Mouse (Mus musculus) bone marrow, adult 2 months (tissue): ENCODE data around the gene Dmtf1. TPM values are rescaled to one million over a fixed set of nuclear protein-coding genes. Genes with fewer than 3 reads are reported as not detected.

Source experiments
- H3K27ac ChIP-seq: fragments of 200-500 bp; 2 replicates; pipeline ENCODE4 v1.5.1; 2012; ENCODE audit warnings: low read depth, mild to moderate bottlenecking, control low read depth, inconsistent platforms, low read length; ENCODE audit not compliant: control insufficient read depth, poor library complexity, insufficient read depth
- H3K4me1 ChIP-seq: fragments of 200-500 bp; 2 replicates; pipeline ENCODE4 v1.6.1; 2011; ENCODE audit warnings: low read length; ENCODE audit not compliant: control insufficient read depth, insufficient read depth
- H3K4me3 ChIP-seq: fragments of 200-500 bp; replicated peaks from 2 replicates; pipeline ENCODE3; 2011; ENCODE audit warnings: mild to moderate bottlenecking, low read depth, low read length, control low read depth; ENCODE audit not compliant: control insufficient read depth
- CTCF ChIP-seq: fragments of 200-500 bp; IDR thresholded peaks from 2 replicates; pipeline ENCODE4 v1.5.1; 2011; ENCODE audit warnings: low read length, control low read depth; ENCODE audit not compliant: control insufficient read depth, insufficient read depth
- POLR2A ChIP-seq: fragments of 200-500 bp; IDR thresholded peaks from 2 replicates; pipeline ENCODE4 v1.6.1; 2011; ENCODE audit warnings: low read depth, mild to moderate bottlenecking, control low read depth, low read length, borderline replicate concordance; ENCODE audit not compliant: control insufficient read depth
- WGBS: fragments of 180-500 bp; shearing (Covaris S2); methylation state at CpG from one replicate; pipeline ENCODE4 v1.1.7; 2018; 5-methylcytosine and 5-hydroxymethylcytosine counted together
- polyA plus RNA-seq: library from polyadenylated mRNA; stranded (reverse); fragments of >200 nt; gene quantifications from 2 replicates; pipeline ENCODE4 v1.2.4, GENCODE M21; 2011; ENCODE audit warnings: low replicate concordance; ENCODE audit not compliant: missing spikeins, insufficient read depth, insufficient read length

Gene Dmtf1
- polyA plus RNA-seq, 1 experiment, result 11.9 TPM

DNA sequence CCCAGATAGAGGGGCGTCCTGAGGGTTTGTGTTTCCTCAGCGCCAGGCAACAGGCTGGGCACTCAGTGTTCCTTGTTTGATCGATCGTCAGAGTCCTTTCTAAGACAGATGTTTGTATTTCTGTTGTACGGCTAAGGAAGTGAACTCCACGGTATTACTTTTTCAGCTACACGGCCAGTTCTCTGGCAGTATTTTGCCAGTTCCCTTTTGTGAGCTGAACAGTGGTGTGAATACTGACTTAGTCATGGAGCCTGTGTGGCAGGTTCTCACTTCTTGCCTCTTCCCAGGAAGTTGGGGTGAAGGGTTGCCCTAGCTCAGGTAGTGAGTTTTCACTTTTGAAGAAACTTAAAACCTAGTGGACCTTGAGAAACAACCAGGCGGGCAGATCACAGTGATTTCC is 57.6 kb downstream of the Dmtf1 start:
- no peak overlapping the region for H3K4me3 ChIP-seq
- peaks cover 7% of the 10 kb centered on the region for H3K4me1 ChIP-seq
- TF ChIP-seq POLR2A (no peak), CTCF (no peak)
- 30% methylated on average over 8 of the region's 8 CpGs for WGBS
- no peak overlapping the region for H3K27ac ChIP-seq

DNA sequence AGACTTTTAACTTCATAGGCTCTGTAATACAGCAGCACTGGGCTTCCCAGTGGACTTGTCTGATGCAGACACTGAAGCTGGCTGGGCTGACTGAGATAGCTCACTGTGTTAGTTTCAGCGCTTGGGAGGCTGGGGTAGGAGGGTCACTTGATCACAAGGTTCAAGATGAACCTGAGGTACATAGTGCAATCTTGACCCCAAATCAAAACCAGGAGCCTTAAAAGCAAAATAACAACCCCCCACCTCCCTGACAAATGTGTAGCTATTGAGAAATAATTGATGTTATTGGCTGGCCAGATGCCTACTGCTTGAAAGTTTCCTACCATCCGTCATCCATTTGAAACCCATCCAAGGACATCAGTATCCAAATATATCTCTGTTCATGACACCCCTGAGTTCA is 58.9 kb downstream of the Dmtf1 start:
- H3K4me1 ChIP-seq, result peaks cover 6% of the 10 kb centered on the region
- no peak overlapping the region for H3K27ac ChIP-seq
- H3K4me3 ChIP-seq, result no peak overlapping the region
- TF ChIP-seq POLR2A, result no peak
- TF ChIP-seq CTCF, result no peak
- WGBS, result 79% methylated on average over 2 of the region's 2 CpGs

DNA sequence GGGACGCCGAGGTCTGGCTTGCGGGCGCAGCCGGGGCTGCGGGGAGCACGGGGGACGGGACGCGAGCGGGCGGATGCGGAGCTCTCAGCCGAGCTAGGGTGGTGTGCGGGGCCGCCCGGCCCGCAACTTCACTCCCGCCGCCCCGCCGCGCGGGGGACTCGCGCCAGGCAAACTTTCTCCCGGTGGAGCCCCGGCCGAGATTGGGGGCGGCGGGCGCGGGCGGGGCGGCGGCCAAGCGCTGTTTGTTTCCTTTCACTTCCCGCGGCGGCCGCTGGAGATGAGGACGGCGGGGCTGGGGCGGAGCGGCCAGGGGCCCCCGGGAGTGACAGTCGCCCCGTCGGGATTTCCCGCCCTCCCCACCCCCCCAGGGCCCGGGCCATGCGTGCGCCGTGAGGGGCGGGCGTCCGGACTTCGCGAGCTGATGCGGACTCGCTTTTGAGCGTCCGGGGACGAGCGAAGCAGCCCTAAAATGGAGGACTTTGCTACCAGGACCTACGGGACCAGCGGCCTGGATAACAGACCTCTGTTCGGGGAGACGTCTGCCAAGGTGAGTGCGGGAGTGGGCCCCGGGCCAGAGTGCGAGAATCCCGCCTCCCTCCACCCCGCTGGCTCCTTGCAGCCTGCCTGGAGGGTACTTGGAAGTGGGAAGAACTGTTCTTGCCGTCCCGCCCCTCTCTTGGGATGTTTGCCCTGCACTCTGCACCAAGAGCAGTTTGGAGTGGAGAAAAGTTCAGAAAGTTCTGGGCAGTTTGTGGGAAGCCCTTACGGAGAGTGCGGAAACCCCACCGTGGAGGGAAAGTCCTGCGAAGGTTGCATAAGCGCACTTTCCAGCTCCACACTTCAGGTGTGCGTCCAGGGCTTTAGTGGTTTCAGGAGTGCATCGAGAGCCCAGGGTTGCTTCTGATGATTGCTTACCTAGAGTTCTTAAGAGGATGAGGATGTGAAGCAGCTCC is 60.5 kb downstream of the Dmtf1 start:
- peaks cover 4% of the 10 kb centered on the region for H3K4me1 ChIP-seq
- H3K4me3 ChIP-seq, result peak overlapping the region; percentile 79
- peak overlapping the region; percentile 97 for H3K27ac ChIP-seq
- WGBS, result 2% methylated on average over 82 of the region's 83 CpGs
- TF ChIP-seq POLR2A (no peak), CTCF (no peak)

DNA sequence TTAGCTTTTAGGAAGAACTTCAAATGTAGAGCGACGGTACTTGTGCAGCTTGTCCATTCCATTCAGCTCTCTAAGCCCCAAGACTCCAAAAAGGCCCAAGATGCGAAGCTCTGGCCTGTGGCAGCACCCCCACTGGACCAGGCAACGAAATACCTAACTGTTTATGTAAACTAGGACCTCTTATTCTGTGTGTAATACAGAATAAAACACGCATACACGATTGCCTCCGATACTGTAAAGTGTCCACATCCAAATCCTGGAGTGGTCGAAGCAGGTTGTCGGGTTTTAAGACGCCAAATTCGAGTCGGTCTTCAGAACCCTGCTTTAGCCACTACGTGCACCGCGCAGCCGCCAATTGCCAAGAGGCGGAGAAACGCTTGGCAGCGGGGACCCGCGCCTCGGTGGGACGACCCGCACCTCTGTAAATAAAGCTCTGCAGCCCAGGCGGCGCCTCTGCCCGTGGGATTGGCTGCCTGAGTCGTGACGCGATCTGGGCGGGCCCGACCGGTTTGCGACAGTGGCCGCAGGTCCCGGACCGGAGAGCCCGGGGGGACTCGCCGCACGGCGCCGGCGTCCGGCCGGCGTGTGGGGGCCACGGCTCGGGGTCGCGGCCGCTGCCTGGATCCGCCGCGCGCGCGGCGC is 61.2 kb downstream of the Dmtf1 start, which contains the start of gene Tmem243:
Gene Tmem243 (plus strand): TSS at position 462 of the 642 bp plus-strand sequence.
- Histone ChIP-seq H3K4me3 (peak within 1 kb of the TSS; percentile 79), H3K27ac (peak within 1 kb of the TSS; percentile 97), H3K4me1 (peaks cover 4% of the 10 kb centered on the region)
- peak; percentile 75; the same call in 1 of the 2 replicates for TF ChIP-seq POLR2A
- no peak for TF ChIP-seq CTCF
- 2% methylated on average over 59 of the region's 59 CpGs for WGBS

DNA sequence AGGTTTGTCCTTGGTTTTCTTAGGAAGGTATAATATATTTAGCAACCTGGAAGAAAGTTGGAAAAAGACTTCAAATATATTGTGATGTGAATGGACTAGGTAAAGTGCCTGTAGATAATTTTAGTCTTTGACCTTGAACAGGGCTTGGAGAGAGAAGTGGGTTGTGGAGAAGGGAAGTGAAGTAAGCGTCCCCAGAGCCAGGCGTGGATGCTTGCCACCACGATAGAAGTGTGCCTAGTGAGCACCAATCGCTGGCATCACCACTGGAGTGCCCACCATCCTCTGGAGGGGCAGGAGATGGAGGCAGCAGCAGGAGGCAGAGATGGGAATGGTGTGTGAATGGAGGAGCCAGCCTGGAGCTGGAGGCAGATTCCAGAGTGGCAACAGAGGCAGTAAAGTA is 68.1 kb downstream of the Dmtf1 start:
- 13% methylated on average over 4 of the region's 4 CpGs for WGBS
- no peak overlapping the region for H3K4me3 ChIP-seq

DNA sequence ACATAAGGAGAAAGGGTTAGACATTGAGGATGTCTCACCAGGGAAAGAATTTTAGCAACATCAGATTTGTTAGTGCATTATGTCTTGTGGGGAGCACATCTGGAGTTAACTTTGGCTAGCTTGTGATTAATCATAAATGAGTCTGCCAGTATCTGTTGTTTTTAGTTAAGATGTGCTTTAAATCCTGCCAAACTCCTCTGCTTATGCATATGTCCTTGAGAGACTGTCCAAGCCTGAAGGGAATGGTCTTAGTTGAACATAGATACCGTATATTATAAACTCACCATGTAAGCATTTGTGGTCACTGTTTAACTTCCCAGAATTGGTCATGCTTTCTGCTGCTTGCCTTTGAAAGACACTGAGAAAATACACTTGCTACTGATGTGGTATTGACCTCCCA is 68.9 kb downstream of the Dmtf1 start:
- H3K4me1 ChIP-seq, result peaks cover 2% of the 10 kb centered on the region; the same call in 1 of the 2 replicates
- WGBS, result 74% methylated on average over 1 of the region's 1 CpGs
- H3K27ac ChIP-seq, result no peak overlapping the region
- H3K4me3 ChIP-seq, result no peak overlapping the region
- no peak for TF ChIP-seq POLR2A
- no peak for TF ChIP-seq CTCF

More for the DNA sequence above, 68.1 kb downstream of the Dmtf1 start:
- peaks cover 2% of the 10 kb centered on the region; the same call in 1 of the 2 replicates for H3K4me1 ChIP-seq
- H3K27ac ChIP-seq, result no peak overlapping the region
- TF ChIP-seq CTCF, result no peak
- TF ChIP-seq POLR2A, result no peak

DNA sequence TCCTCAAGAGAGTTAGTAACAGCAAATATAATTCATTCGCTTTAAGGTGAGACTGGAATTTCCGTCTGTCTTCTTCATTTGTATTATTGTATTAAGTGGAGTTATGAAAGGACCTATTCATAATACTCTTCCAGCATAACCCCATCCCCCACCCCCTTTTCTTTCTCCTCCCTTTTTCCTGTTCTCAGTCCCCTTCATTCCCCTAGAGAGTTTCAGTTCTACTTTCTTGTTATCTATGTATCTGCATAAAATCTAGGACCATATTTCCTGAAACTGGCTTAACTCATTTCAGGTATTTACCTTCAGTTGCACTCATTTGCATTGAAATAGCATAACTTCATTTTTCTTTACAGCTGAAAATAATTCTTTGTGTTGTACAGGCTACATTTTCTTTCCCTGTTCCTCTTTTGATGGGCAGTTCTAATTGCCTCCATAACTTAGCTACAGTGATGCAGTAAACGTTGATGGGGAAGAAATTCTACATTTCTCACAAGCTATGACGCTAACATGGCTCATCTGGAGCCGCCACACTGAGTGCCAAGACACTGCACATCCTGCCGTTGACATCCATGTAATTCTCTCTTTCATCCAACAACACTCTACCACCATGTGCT is 71.0 kb downstream of the Dmtf1 start:
- TF ChIP-seq CTCF (no peak), POLR2A (no peak)
- Histone ChIP-seq H3K4me3 (no peak overlapping the region), H3K4me1 (peaks cover 9% of the 10 kb centered on the region), H3K27ac (no peak overlapping the region)
- 77% methylated on average over 6 of the region's 6 CpGs for WGBS

DNA sequence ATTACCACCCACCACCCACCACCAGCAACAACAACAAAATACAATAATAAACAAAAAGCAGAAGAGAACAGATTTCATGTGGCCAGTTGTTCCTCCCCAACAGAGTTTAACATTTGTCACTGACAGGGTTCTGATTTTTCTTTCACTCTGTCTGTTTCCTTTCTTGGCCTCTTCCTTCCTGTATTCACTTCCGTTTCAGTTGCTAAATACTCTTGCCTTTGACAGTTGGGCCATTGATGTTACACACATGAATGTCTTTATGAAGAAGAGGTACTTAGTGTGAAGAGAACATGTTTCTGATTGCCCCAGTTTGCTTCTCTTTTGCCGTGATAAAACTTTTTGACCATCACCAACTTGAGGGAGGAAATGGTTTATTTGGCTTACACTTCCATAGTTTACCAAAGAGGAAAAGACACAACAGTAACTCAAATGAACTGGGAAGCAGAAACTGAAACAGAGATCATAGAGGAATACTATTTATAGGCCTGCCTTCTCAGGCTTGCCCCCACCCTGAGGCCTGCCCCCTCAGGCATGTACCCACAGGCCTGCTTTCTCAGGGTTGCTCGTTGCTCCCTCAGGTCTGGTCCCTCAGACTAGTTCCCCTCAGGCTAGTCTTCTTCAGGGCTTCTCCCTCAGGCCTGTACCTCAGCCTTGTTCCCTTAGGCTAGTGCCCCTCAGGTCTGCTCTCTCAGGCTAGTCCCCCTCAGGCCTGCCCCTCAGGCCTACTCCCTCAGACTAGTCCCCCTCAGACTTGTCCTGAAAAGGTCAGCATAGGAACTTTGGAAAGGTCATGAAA is 74.5 kb downstream of the Dmtf1 start:
- no peak overlapping the region for H3K4me3 ChIP-seq
- peaks cover 7% of the 10 kb centered on the region for H3K4me1 ChIP-seq
- H3K27ac ChIP-seq, result peak overlapping the region; percentile 90
- no peak for TF ChIP-seq CTCF
- TF ChIP-seq POLR2A, result no peak
- WGBS, result 3% methylated on average over 3 of the region's 3 CpGs
